Mouse (Mus musculus) cortical plate, adult 2 months (tissue): Measurements from ENCODE around the gene Mapkbp1.

Experiments used
- CTCF ChIP-seq: fragments of 200-500 bp; IDR thresholded peaks from 2 replicates; pipeline ENCODE4 v1.5.1; 2011; ENCODE audit warnings: mild to moderate bottlenecking, control low read depth, low read length; ENCODE audit not compliant: insufficient read depth; ENCODE audit errors: extremely low read depth
- POLR2A ChIP-seq: fragments of 200-500 bp; IDR thresholded peaks from 2 replicates; pipeline ENCODE4 v1.6.1; 2011; ENCODE audit warnings: mild to moderate bottlenecking, low read length, control low read depth; ENCODE audit not compliant: insufficient read depth; ENCODE audit errors: extremely low read depth

- TF ChIP-seq CTCF, result no peak
- no peak for TF ChIP-seq POLR2A
These were observed 92.7 kb downstream of the Mapkbp1 start for GRCm38 (mm10) chr2:120065243-120065642.
